Mouse (Mus musculus): ENCODE data around the gene Ryr1. TPM values are rescaled to one million over a fixed set of nuclear protein-coding genes. Genes with fewer than 3 reads are reported as not detected.

Ryr1 gene
- polyA plus RNA-seq (2015; fragmentation: Nextera tagmentation; extraction: Ambion mirVana), result 0.19 and 0.24 TPM in 2 replicates

DNA sequence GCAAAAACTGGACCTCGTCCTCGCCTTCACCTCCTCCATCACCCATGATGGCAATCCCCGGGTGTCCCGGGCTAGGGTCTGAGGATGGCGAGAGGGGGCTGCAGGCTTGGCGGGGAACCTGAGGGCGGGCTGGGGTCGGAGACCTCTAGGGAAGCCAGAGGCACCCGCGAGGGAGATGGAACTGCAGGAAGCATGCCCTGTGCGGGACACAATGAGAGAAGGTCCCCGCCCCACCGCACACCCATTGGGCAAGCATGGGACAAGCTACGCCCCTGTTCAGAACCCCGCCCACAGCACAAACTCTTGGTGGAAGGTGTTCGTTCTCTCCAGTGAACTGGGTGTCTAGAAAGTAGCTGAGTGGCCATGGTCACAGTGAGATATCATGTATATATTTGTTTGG is at the start of gene Ryr1:
Ryr1 (minus strand) TSS at position 210 of the 400 bp plus-strand sequence.
- peak within 1 kb of the TSS; percentile 89 for H3K4me2 ChIP-seq
- H3K9me3 ChIP-seq, result no peaks in the 10 kb centered on the region
- H3K27ac ChIP-seq, result no peak within 1 kb of the TSS
- peak; percentile 90 for ATAC-seq (ENCODE audit: borderline replicate concordance, extremely low read depth, low FRiP score, low TSS enrichment)
- no peaks in the 10 kb centered on the region for H3K27me3 ChIP-seq
- H3K36me3 ChIP-seq, result no peaks in the 10 kb centered on the region
- 0% methylated on average over 16 of the region's 16 CpGs for WGBS
- H3K4me3 ChIP-seq, result peak within 1 kb of the TSS; percentile 40
- peaks cover 16% of the 10 kb centered on the region for H3K4me1 ChIP-seq
- peak within 1 kb of the TSS; percentile 40 for H3K9ac ChIP-seq

GRCm38 (mm10) chr7:29172390-29173016 is 47.5 kb upstream of the Ryr1 start:
- Histone ChIP-seq H3K27me3 (peaks cover 53% of the 10 kb centered on the region), H3K9ac (no peak overlapping the region), H3K36me3 (peaks cover 42% of the 10 kb centered on the region), H3K9me3 (no peaks in the 10 kb centered on the region), H3K27ac (no peak overlapping the region), H3K4me3 (no peak overlapping the region), H3K4me1 (peaks cover 42% of the 10 kb centered on the region), H3K4me2 (peak overlapping the region; percentile 91; the same call in 1 of the 2 replicates)
- WGBS, result 44% methylated on average over 32 of the region's 32 CpGs
- ATAC-seq (ENCODE audit: borderline replicate concordance, extremely low read depth, low FRiP score, low TSS enrichment), result no peak

DNA sequence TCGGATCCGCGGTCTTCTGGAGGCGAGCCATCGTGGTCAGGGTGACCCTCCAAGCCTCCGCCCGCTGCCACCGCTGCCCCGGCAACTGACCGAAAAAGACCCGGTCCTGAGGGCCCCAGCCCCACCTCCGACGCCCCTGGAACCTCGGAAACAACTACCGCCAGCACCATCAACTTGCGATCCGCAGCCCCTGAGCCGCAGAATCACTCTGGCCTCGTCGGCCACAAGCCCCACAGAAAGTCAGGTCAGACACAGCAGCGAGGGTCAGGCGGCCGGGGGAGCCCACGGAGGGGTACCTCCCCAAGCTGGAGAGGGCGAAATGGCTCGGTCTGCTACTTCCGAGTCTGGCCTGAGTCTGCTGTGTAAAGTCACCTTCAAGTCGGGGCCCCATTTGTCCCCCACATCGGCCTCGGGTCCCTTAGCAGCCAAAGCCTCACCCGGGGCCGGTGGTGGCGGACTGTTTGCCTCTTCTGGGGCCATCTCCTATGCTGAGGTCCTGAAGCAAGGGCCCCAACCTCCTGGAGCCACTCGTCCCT is 46.7 kb upstream of the Ryr1 start:
- 6% methylated on average over 34 of the region's 34 CpGs for WGBS
- Histone ChIP-seq H3K9ac (peak overlapping the region; percentile 44), H3K36me3 (peaks cover 36% of the 10 kb centered on the region), H3K4me2 (peak overlapping the region; percentile 91), H3K4me3 (peak overlapping the region; percentile 61), H3K9me3 (no peaks in the 10 kb centered on the region), H3K27me3 (peaks cover 59% of the 10 kb centered on the region), H3K27ac (no peak overlapping the region), H3K4me1 (peaks cover 42% of the 10 kb centered on the region)
- no peak for ATAC-seq (ENCODE audit: borderline replicate concordance, extremely low read depth, low FRiP score, low TSS enrichment)

DNA sequence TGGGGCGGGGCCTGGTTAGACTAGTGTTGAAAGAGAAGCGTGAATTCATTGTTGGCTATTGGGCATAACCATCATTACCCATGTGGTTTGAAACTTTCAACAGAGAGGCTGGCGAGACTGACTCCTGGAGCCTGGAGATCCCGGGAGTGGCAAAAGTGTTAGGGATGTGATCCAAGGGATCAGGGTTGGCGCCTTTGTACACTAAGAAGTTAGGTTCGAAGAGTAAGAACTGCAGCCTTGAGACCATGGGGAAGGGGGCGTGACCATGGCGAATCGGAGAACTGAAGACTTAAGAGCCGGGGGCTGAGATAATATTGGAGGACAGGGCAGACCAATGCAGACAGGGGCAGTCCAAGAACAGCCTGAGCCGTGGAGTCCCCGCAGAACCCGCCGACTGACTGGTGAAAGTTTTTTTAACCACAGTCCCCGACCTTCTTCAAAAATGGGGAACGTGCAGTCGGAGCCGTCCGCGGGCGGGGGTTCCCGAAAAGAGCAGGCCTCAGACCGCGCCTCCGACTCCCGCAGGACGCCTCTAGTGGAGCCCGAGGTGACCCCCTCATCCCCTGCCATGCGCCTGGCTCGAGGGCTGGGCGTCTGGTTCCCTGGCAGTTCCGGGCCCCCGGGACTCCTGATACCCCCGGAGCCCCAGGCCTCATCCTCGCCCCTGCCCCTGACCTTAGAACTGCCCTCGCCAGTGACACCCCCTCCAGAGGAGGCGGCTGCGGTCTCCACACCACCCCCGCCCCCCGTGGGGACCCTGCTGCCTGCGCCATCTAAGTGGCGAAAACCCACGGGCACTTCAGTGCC is 46.0 kb upstream of the Ryr1 start:
- WGBS, result 1% methylated on average over 43 of the region's 43 CpGs
- peaks cover 42% of the 10 kb centered on the region for H3K4me1 ChIP-seq
- no peak for ATAC-seq (ENCODE audit: borderline replicate concordance, extremely low read depth, low FRiP score, low TSS enrichment)
- H3K4me2 ChIP-seq, result peak overlapping the region; percentile 91
- peak overlapping the region; percentile 61 for H3K4me3 ChIP-seq
- H3K27ac ChIP-seq, result no peak overlapping the region
- H3K9ac ChIP-seq, result peak overlapping the region; percentile 44
- peaks cover 59% of the 10 kb centered on the region for H3K27me3 ChIP-seq
- H3K9me3 ChIP-seq, result no peaks in the 10 kb centered on the region
- H3K36me3 ChIP-seq, result peaks cover 29% of the 10 kb centered on the region

DNA sequence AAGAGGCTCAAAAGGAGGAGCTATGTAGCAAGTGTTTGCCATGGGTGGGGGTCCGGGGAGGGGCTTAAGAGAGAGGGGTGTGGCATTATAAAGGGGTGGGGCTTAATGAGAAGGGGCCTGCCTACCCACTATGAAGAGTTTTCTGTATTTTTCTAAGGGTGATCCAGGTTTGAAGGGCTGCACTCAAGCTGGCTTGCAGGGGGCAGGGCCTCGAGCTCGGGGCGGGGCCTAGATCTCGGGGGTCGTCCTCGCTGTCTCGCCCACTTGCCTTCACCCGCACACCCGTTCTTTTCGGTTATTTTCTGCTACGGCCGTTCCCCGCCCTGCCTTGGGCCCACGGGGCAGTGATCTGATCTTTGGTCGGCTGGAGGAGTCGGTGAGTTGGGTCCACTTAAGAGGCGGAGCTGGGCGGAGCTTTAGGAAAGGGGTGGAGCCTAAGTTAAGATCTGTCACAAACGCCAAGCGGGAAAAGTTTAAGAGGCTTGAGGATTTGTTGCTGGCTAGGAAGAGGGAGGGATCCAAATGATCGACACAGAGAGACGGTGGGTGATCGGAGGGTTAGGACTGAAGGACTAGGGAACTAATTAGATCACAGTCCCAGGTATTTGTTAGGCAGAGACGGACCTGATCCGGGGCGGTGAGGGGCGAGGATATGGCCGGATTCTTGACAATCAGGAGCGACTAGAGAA is 45.2 kb upstream of the Ryr1 start, which contains the start of the genes Ggn and Spred3:
Ggn (plus strand) TSS at position 145 of the 689 bp plus-strand sequence.
Spred3 (minus strand) TSS at position 346 of the 689 bp plus-strand sequence.
- H3K9ac ChIP-seq, result peak within 1 kb of the TSS; percentile 44
- no peaks in the 10 kb centered on the region for H3K9me3 ChIP-seq
- H3K4me1 ChIP-seq, result peaks cover 42% of the 10 kb centered on the region
- H3K4me2 ChIP-seq, result peak within 1 kb of the TSS; percentile 91
- peaks cover 59% of the 10 kb centered on the region for H3K27me3 ChIP-seq
- peak; percentile 58 for ATAC-seq (ENCODE audit: borderline replicate concordance, extremely low read depth, low FRiP score, low TSS enrichment)
- H3K36me3 ChIP-seq, result peaks cover 22% of the 10 kb centered on the region
- under 1% methylated on average over 30 of the region's 30 CpGs for WGBS
- peak within 1 kb of the TSS; percentile 61 for H3K4me3 ChIP-seq
- H3K27ac ChIP-seq, result peak within 1 kb of the TSS; percentile 85

DNA sequence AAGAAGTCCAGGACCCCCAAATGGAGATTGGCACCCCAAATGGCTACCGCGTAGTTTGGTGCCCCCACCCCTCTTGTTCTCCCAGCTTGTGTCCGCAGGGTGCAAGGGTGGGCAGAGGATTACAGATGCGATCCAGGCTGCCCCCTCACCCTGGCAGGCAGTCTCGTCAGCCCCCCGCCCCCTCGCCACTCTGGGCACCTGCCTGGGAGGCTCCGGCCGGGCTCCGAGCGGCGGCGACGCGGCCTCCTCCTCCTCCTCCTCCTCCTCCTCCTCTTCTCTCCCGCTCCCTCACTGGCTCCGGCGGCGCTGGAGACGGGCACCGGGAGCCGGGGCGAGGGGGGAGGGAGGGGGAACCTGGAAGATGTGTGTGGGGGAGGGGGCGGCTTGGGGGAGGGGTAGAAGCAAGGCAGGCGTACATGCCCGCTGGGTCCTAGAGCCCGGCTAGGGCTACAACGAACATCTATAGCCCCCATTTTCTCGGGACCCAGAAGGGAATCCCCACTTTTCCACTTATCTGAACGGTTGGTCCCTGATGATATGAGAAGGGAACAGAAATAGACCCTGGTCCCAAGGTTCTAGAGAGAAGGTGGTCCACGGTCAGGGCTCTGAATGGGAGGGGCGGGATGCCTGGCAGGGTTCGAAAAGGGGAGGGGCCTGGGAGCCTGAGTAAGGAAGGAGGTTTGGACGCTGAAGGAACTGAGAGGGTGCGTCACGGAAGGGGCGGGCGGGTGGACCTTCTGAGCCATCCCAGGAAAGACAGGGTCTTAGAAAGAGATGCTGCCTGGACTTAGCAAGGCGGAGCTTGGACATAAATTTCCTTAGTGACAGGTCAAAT is 44.5 kb upstream of the Ryr1 start:
- H3K9ac ChIP-seq, result peak overlapping the region; percentile 44
- WGBS, result 0% methylated on average over 30 of the region's 39 CpGs
- peaks cover 59% of the 10 kb centered on the region for H3K27me3 ChIP-seq
- peak overlapping the region; percentile 85 for H3K27ac ChIP-seq
- H3K4me1 ChIP-seq, result peaks cover 42% of the 10 kb centered on the region
- peak; percentile 77 for ATAC-seq (ENCODE audit: borderline replicate concordance, extremely low read depth, low FRiP score, low TSS enrichment)
- peak overlapping the region; percentile 91 for H3K4me2 ChIP-seq
- peak overlapping the region; percentile 61 for H3K4me3 ChIP-seq
- H3K36me3 ChIP-seq, result peaks cover 14% of the 10 kb centered on the region
- H3K9me3 ChIP-seq, result no peaks in the 10 kb centered on the region

DNA sequence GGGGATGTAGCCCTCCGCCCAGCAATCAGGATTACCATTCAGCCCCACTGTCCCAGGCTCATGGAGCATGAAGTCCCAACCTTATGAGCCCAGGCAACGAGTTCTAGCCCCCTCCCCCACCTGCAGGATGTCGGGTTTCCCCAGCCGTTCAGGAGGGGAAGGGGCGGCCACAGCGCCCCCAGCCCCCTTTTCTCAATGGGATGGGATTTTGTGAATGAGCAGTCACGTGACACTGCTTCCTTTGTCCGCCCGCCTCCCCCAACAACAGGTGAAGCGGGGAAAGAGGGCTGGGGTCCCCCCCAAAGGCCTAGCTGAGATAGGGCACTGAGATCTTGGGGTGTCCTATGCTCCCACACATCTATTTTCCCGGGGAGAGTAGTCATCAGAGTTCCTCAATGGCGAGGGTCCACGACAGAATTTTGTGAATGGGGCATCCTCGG is 43.8 kb upstream of the Ryr1 start:
- Histone ChIP-seq H3K4me1 (peaks cover 42% of the 10 kb centered on the region), H3K27me3 (peaks cover 54% of the 10 kb centered on the region), H3K36me3 (peaks cover 8% of the 10 kb centered on the region), H3K4me2 (peak overlapping the region; percentile 91), H3K9me3 (no peaks in the 10 kb centered on the region), H3K9ac (peak overlapping the region; percentile 44), H3K27ac (no peak overlapping the region), H3K4me3 (peak overlapping the region; percentile 61)
- WGBS, result under 1% methylated on average over 13 of the region's 14 CpGs
- no peak for ATAC-seq (ENCODE audit: borderline replicate concordance, extremely low read depth, low FRiP score, low TSS enrichment)

GRCm38 (mm10) chr7:29168121-29168695 is 43.2 kb upstream of the Ryr1 start:
- H3K4me1 ChIP-seq, result peaks cover 43% of the 10 kb centered on the region
- no peak overlapping the region for H3K9ac ChIP-seq
- H3K27ac ChIP-seq, result no peak overlapping the region
- peaks cover 2% of the 10 kb centered on the region; the same call in 1 of the 2 replicates for H3K36me3 ChIP-seq
- no peaks in the 10 kb centered on the region for H3K9me3 ChIP-seq
- peak overlapping the region; percentile 91 for H3K4me2 ChIP-seq
- WGBS, result 10% methylated on average over 10 of the region's 10 CpGs
- no peak for ATAC-seq (ENCODE audit: borderline replicate concordance, extremely low read depth, low FRiP score, low TSS enrichment)
- H3K4me3 ChIP-seq, result peak overlapping the region; percentile 61
- peaks cover 47% of the 10 kb centered on the region for H3K27me3 ChIP-seq

- peaks cover 42% of the 10 kb centered on the region for H3K27me3 ChIP-seq
- WGBS, result 20% methylated on average over 19 of the region's 19 CpGs
- no peaks in the 10 kb centered on the region; the same call in 1 of the 2 replicates for H3K36me3 ChIP-seq
- no peak overlapping the region for H3K27ac ChIP-seq
- no peaks in the 10 kb centered on the region for H3K9me3 ChIP-seq
- ATAC-seq (ENCODE audit: borderline replicate concordance, extremely low read depth, low FRiP score, low TSS enrichment), result no peak
- H3K4me3 ChIP-seq, result no peak overlapping the region
- no peak overlapping the region for H3K4me2 ChIP-seq
- H3K9ac ChIP-seq, result no peak overlapping the region
- H3K4me1 ChIP-seq, result peaks cover 47% of the 10 kb centered on the region
These were observed 42.7 kb upstream of the Ryr1 start for GRCm38 (mm10) chr7:29167656-29168055.

- Histone ChIP-seq H3K27me3 (peaks cover 32% of the 10 kb centered on the region), H3K4me1 (peaks cover 17% of the 10 kb centered on the region), H3K9me3 (no peaks in the 10 kb centered on the region), H3K9ac (no peak overlapping the region), H3K36me3 (no peaks in the 10 kb centered on the region), H3K4me3 (no peak overlapping the region), H3K27ac (0 out of 2 replicates have a peak overlapping the region, but pooled peaks have one; percentile 11), H3K4me2 (peak overlapping the region; percentile 6; the same call in 1 of the 2 replicates)
- 15% methylated on average over 9 of the region's 9 CpGs for WGBS
- ATAC-seq (ENCODE audit: borderline replicate concordance, extremely low read depth, low FRiP score, low TSS enrichment), result peak; percentile 50; the same call in 1 of the 2 replicates
These were observed 38.0 kb upstream of the Ryr1 start for GRCm38 (mm10) chr7:29162750-29163525.
